Mouse (Mus musculus) cerebellum, adult 8-10 months (tissue): ENCODE data around the gene Cyp2e1.
"Not testable (repeated sequence)": the region's sequence is repeated elsewhere in the genome, so short reads cannot be mapped to it uniquely, and the experiment has no call there.

ENCODE experiments used
- DNase-seq: peaks from one replicate; pipeline ENCODE4 v3.0.0; 2022

The Cyp2e1 gene

GRCm38 (mm10) chr7:140763447-140764020 is at the start of gene Cyp2e1:
TSS of gene Cyp2e1 (plus strand) at chr7:140763739.
- DNase-seq: no peak

DNA sequence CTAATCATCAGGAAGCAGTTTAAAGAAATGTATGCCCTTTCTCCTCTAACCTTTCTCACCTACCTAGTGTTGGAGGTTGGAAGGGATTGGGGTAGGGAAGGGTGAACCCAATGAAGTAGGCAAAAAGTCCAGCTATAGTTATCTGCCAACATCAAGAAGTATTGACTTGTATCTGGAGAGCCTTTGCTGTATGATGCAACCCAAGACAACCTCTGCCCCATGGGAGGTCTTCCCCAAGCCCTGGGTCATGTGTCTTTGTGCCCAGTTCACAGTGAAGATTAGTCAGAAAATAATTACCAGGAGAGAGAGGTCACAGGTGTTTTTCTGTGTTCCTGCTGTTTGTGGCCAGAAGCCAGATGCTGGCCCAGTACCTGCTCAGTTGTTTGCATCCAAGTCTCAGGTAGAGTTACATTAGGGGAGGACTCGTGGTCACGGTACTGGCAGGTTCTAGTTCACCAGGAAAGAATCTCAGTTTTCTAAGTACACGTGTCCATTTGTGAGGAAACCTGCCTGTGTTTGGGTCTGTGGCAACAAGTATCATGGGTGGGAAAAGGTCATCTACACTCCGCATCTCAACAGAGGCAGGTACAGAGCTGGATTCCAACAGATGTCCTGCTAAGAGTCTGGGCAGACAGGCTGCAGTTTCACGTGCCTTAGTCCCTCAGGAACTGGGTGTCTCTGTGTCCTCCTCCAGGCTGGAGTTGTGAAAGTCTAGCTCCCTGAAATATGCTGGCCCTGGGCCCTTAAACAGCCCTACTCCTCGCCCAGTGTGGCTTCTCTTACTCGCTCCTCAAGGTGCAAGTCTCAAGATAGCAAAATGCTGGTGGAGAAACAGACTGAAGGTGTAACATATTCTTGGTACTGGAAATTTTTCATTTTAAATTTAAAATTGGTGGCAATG is 46.1 kb upstream of the Cyp2e1 start:
- DNase-seq: no peak

DNA sequence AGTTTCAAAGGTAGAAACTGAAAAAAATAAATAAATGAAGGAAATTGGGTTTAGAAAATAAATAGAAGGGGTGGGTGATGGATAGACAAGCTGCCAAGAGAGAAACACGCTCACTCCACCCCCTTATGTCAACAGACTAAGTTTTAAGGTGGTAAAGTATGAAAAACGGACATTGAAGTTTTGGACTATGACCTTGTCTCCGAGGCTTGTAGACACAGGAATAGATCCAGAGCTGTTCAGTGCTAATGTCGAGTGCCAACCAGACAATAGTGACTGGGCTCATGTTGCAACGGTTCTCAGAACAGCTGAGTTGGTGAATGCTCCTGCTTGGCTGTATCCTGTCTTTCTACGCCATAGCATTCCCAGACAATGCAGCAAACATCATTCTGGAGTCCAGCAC is 42.4 kb upstream of the Cyp2e1 start:
- DNase-seq: no peak

DNA sequence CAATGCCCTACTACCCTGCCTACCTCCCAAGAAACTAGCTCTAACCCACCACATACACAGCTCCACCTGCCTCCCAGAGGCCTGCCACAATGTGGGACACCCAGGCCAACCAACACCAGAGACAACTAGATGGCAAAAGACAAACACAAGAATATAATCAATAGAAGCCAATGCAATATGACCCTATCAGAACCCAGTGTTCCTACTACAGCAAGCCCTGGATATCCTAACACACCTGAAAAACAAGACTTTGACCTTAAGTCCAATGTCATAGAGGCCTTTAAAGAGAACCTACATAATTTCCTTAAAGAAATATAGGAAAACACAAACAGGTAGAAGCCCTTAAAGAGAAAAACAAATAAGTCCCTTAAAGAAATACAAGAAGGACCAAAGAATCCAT is 38.0 kb upstream of the Cyp2e1 start:
- no peak for DNase-seq

DNA sequence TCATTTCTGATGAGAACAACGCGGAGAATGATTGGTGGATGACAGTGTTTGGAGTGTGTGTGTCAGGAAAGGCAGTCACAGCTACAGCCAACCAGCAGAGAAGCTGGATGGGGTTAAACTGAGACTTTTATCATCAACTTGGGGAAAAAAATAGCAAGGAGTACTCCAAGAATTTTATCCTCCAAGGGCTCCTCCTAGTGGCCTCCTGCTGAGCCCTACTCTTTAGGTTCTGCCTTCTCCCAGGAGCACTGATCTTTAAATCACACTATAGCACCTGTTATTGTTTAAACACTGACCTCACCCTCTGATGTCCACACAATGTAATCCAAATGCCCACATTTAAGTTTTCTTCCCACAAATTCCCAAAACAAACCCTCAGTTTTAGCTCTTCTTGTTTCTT is 30.4 kb upstream of the Cyp2e1 start:
- no peak for DNase-seq

- DNase-seq: no peak
Measured at GRCm38 (mm10) chr7:140747402-140747801, 16.1 kb upstream of the Cyp2e1 start.

DNA sequence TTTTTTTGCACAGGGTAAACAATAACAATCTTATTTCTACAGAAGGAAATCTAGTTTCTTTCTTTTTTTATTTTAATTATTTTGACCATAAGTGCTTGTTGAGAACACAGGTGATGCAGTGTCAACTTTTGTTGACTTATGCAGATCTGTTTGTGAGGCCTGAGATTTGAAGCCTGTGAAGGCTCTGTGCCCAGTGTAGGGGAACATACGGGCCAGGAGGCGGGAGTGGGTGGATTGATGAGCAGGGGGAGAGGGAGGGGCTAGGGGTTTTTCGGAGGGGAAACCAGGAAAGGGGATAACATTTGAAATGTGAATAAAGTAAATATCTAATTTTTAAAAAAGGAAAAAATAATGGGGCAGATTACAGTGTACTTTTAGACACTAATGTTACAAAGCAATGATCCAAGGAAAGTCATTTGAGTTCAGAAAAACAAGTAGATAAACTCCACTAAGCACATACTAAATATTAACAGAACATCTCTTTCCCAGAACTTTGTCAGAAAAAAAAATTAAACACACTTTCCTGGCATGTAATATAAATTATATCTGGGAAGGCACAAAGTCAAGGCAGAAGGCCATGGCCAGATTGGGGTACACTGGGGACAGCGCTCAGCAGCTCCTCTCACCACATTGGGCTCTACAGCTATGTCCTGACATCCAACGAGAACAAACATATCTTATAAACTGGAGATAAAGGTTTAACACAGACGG is 15.3 kb upstream of the Cyp2e1 start:
- no peak for DNase-seq

- no peak for DNase-seq
Measured at GRCm38 (mm10) chr7:140748827-140749160, 14.7 kb upstream of the Cyp2e1 start.

GRCm38 (mm10) chr7:140754556-140754955 is 9.0 kb upstream of the Cyp2e1 start:
- DNase-seq: no peak

- DNase-seq: no peak
Measured at GRCm38 (mm10) chr7:140756151-140756854, 7.2 kb upstream of the Cyp2e1 start.

- DNase-seq: no peak
Measured at GRCm38 (mm10) chr7:140760647-140761046, 2.9 kb upstream of the Cyp2e1 start.

DNA sequence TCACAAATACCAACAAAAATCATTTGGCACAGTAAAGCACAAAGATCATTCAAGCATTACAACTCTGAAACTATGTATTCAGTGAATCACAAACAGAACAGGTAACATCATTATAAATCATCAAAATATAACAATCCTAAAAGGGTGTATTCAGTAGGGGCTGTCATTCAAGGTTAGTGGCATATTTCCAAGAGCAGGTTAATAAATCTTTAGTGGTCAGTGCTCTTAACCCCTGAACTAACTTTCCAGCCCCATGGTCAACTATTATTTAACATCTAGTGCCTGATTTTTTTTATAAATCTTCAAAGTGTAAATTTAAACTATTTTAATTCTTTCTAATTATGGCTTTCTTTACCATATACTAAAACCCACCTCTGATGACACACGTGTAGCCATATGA is 1.9 kb downstream of the Cyp2e1 start:
- not testable (repeated sequence) for DNase-seq

DNA sequence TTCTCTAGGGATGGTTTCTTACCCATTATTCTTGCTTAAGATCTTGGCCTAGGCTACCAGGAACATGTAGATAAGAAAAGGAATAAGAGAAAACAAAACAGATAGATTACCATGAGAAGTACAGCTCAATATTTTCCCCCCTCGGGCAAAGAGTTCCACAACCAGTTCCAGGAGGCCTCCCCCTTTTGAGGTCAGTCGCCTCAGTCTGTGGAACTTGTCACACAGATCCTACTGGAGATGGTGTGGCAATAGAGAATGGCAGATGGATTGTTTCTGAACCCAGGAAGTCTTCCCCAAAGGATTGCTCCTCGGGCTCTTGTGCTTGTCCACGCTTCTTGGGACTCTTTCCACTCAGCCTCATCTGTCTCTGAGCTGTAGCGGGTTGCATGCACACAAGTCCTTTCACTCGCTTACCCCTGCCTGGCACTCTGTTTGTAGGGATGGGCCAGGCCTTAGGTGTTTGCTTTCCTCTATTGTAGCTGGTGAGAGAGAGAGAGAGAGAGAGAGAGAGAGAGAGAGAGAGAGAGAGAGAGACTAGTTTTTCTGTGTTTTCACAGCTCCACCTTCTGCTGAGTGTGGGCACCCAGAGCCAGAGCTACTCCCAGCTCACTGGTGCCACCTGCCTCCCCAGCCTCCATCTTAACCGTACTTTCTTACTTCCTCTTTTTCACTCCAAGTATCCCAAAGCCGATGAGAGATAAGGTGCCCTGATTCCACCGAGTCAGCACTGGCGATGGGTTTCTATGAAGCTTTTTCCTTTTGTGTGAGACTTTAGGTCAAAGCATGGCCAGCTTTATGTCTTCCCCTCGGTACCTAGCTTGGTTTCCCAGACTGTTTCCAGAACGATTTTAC is 2.6 kb downstream of the Cyp2e1 start:
- DNase-seq: no peak

- DNase-seq: no peak
Measured at GRCm38 (mm10) chr7:140780548-140780947, 17.0 kb downstream of the Cyp2e1 start.

GRCm38 (mm10) chr7:140787406-140788052 is 24.0 kb downstream of the Cyp2e1 start, which contains the start of gene Syce1:
TSS of gene Syce1 (minus strand) at chr7:140787852.
- no peak for DNase-seq

DNA sequence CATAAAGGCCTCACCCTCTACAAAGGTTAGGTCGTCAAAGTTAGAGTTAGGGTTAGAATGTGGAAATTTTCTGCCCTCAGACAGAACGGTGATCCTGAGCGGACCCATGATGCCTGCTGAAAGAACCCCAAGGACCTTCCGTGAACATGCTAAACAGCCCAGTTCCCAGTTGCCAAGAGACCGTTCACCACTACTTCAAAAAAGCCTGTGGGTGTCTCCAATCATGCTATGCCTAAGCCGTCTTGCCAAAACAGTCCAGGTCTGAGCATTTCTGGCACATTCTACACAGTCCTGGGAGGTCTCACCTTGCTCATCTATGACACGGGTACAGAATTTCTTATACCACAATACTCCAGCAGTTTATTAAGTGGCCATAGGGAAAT is 24.5 kb downstream of the Cyp2e1 start:
- no peak for DNase-seq

- no peak for DNase-seq
Measured at GRCm38 (mm10) chr7:140793541-140793940, 30.0 kb downstream of the Cyp2e1 start.

DNA sequence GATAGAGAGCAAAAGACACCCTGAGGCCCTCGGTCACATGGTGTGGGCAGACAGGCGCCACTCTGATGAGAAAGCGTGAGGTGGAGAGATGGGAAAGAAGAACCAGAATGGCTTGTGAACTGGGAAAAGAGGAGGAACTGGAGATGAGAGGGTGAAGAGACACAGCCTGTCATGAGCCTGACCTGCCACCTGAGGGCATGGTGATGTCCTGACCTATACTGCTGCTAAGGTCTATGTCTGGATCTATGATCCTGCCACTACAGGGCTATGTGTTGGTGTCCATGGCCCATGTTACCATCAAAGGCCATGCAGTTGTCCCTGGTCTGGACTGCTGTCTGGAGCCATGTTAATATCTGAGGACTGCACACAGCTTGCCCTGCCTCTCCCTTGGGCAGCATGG is 34.1 kb downstream of the Cyp2e1 start:
- DNase-seq: no peak

GRCm38 (mm10) chr7:140798212-140798611 is 34.7 kb downstream of the Cyp2e1 start:
- no peak for DNase-seq

DNA sequence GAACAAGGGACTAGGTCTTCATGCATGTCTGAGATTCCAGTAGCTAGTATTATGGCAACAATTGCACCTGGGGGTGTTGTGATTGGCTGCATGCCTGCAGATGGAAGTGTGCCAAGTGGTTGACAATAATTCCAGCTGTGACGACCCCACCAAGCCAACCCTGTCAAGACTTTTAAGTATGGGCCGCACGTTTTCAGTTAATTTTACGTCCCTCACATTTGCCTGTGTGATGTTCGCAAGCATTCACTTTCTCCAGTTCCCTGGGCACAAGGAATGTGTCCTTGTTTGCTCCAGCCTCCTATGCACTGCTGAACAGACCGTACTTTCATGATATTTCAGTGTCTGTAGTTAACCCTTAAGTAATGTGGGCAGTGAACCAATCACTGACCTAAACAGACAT is 39.1 kb downstream of the Cyp2e1 start:
- no peak for DNase-seq

DNA sequence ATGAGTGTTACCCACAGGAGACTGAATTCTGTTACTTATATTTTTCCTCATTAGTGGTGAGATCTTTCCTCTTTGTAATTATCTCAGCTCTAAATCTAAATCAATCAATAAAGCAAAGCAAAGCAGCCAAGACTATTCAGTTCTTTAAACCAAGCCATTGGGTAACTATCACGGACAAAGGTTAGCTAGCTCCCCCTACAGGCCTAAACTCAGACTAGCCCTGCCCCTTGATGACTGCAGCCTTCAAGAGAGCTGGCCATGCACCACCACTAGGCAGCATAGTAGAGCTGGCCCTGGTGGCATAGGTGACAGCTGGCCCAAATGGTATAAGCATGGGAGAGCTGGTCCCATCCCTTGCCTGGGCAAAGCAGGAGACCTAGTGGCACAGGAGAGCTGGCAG is 42.2 kb downstream of the Cyp2e1 start:
- peak; percentile 27 for DNase-seq

GRCm38 (mm10) chr7:140810496-140810895 is 47.0 kb downstream of the Cyp2e1 start:
- no peak for DNase-seq
